ENCODE assay signal across 8 mouse cellular contexts in genomic region chr2:5906625-5907024, GRCm38 (mm10). TPM values are rescaled to one million over a fixed set of nuclear protein-coding genes. Genes with fewer than 3 reads are reported as not detected.
A peak's percentile ranks its signal among the peaks of the same experiment; 100 is the strongest.
DNase-seq lines count a peak whose midpoint lies in the region; ATAC-seq and TF ChIP-seq lines count a peak whose summit lies in the region.

No protein-coding gene starts in this region.

- H3K9ac ChIP-seq in hindbrain, embryonic 14.5 days, result no peak overlapping the region
- H3K9ac ChIP-seq in hindbrain, embryonic 16.5 days (ENCODE audit: low read depth, low read length), result no peak overlapping the region
- H3K9ac ChIP-seq in liver, embryonic 14.5 days (replicated peaks), result no peak overlapping the region

- no peak overlapping the region for H3K4me3 ChIP-seq in hindbrain, embryonic 14.5 days (replicated peaks; ENCODE audit: low read length)
- no peak overlapping the region for H3K4me3 ChIP-seq in hindbrain, embryonic 16.5 days (ENCODE audit: low read length)
- no peak overlapping the region for H3K4me3 ChIP-seq in liver, embryonic 14.5 days (ENCODE audit: insufficient read depth in 1 of 2, low read depth in 2 of 2, low read length in 2 of 2)

- no peak overlapping the region for H3K27ac ChIP-seq in hindbrain, embryonic 14.5 days
- H3K27ac ChIP-seq in hindbrain, embryonic 16.5 days (ENCODE audit: low read depth, low read length), result no peak overlapping the region
- H3K27ac ChIP-seq in liver, embryonic 14.5 days, result no peak overlapping the region

- H3K27me3 ChIP-seq in hindbrain, embryonic 14.5 days (ENCODE audit: control insufficient read depth, insufficient read depth, low read length), result no peaks in the 10 kb centered on the region
- no peaks in the 10 kb centered on the region for H3K27me3 ChIP-seq in hindbrain, embryonic 16.5 days (replicated peaks; ENCODE audit: control insufficient read depth, insufficient read depth, low read length)
- H3K27me3 ChIP-seq in liver, embryonic 14.5 days (ENCODE audit: control insufficient read depth, insufficient read depth, low read length), result no peaks in the 10 kb centered on the region

- H3K4me1 ChIP-seq in hindbrain, embryonic 14.5 days (replicated peaks; ENCODE audit: control insufficient read depth, insufficient read depth, low read length), result no peaks in the 10 kb centered on the region
- no peaks in the 10 kb centered on the region for H3K4me1 ChIP-seq in hindbrain, embryonic 16.5 days (ENCODE audit: control insufficient read depth, insufficient read depth, low read depth, low read length)
- H3K4me1 ChIP-seq in liver, embryonic 14.5 days (replicated peaks; ENCODE audit: control insufficient read depth in 2 of 2, insufficient read depth in 2 of 2, low read length in 1 of 2), result no peaks in the 10 kb centered on the region

- 41% methylated on average over 3 of the region's 3 CpGs for WGBS in hindbrain, embryonic 14.5 days
- 54% methylated on average over 3 of the region's 3 CpGs for WGBS in hindbrain, embryonic 16.5 days
- 40% methylated on average over 3 of the region's 3 CpGs for WGBS in liver, embryonic 14.5 days (ENCODE audit: insufficient replicate concordance)

- ATAC-seq in hindbrain, embryonic 14.5 days (ENCODE audit: low FRiP score), result no peak
- ATAC-seq in hindbrain, embryonic 16.5 days, result no peak
- ATAC-seq in erythroid progenitor cell, adult 5-6 weeks (replicated peaks; ENCODE audit: low FRiP score, poor library complexity, severe bottlenecking), result peak; percentile 77
- ATAC-seq in liver, embryonic 14.5 days (ENCODE audit: insufficient read depth), result no peak

- peaks cover 27% of the 10 kb centered on the region for H3K36me3 ChIP-seq in hindbrain, embryonic 14.5 days (replicated peaks; ENCODE audit: control insufficient read depth, insufficient read depth)
- H3K36me3 ChIP-seq in hindbrain, embryonic 16.5 days (ENCODE audit: control insufficient read depth, insufficient read depth, low read length), result peaks cover 14% of the 10 kb centered on the region; the same call in 1 of the 2 replicates
- H3K36me3 ChIP-seq in liver, embryonic 14.5 days (replicated peaks; ENCODE audit: control insufficient read depth, insufficient read depth, low read depth), result no peaks in the 10 kb centered on the region

- H3K4me2 ChIP-seq in hindbrain, embryonic 14.5 days (replicated peaks), result no peak overlapping the region
- no peak overlapping the region for H3K4me2 ChIP-seq in hindbrain, embryonic 16.5 days (ENCODE audit: low read length)
- no peak overlapping the region for H3K4me2 ChIP-seq in liver, embryonic 14.5 days (ENCODE audit: low read depth)

- TF ChIP-seq CTCF in liver, embryonic 14.5 days (IDR thresholded peaks at IDR 0.05; ENCODE audit: low read depth), result peak; percentile 86

- TF ChIP-seq EP300 in liver, embryonic 14.5 days (IDR thresholded peaks at IDR 0.05; ENCODE audit: low read depth), result no peak

- DNase-seq in hindbrain, embryonic 14.5 days (ENCODE audit: low spot score), result peak; percentile 60
- peak; percentile 66 for DNase-seq in CD4-positive helper T cell, adult 2 months (ENCODE audit: low read depth, low spot score)
- DNase-seq in ZHBTc4 (ENCODE audit: low read depth, low spot score), result peak; percentile 77
- peak in 2 of 3 experiments; percentile 30 to 41 for DNase-seq in liver, embryonic 14.5 days (ENCODE audit: low read depth in 3 of 3, low spot score in 3 of 3)
- peak; percentile 21 to 54 for DNase-seq in spleen, postnatal 14 days (ENCODE audit: low spot score in 2 of 2)
- DNase-seq in gastrocnemius, postnatal 25 days, result no peak

- no peaks in the 10 kb centered on the region for H3K9me3 ChIP-seq in hindbrain, embryonic 14.5 days (ENCODE audit: control insufficient read depth, low read length)
- no peaks in the 10 kb centered on the region for H3K9me3 ChIP-seq in hindbrain, embryonic 16.5 days (ENCODE audit: control insufficient read depth, low read length)
- no peaks in the 10 kb centered on the region for H3K9me3 ChIP-seq in liver, embryonic 14.5 days (ENCODE audit: control insufficient read depth, low read length)

RNA-seq across cellular contexts. Expression of gene Sec61a2, which starts 11.4 kb away (rescaled TPM):
- polyA plus RNA-seq in hindbrain, embryonic 14.5 days (2014; fragmentation: Nextera tagmentation; extraction: Ambion mirVana), result 108 and 109 TPM in 2 replicates
- polyA plus RNA-seq in hindbrain, embryonic 16.5 days (2015; fragmentation: Nextera tagmentation; extraction: Ambion mirVana), result 121 and 122 TPM in 2 replicates
- 15.9 and 31.4 TPM in 2 replicates for total RNA-seq in erythroid progenitor cell, adult 5-6 weeks (2015; ENCODE audit: low replicate concordance)
- 19.4 and 21.5 TPM in 2 replicates for total RNA-seq in erythroid progenitor cell, adult 5-6 weeks (2017; ENCODE audit: low replicate concordance)
- 16.9 and 18.1 TPM in 2 replicates for polyA plus RNA-seq in liver, embryonic 14.5 days (2012; rRNA removed)
- 10.3 and 11.5 TPM in 2 replicates for polyA plus RNA-seq in liver, embryonic 14.5 days (2014; fragmentation: Nextera tagmentation; extraction: Ambion mirVana)
- 10 to 100 TPM; 29.1 to 34.2 TPM for total RNA-seq in gastrocnemius, postnatal 25 days (2021)

RNA-seq across cellular contexts. Expression of gene Dhtkd1, which starts 36.0 kb away (rescaled TPM):
- polyA plus RNA-seq in hindbrain, embryonic 14.5 days (2014; fragmentation: Nextera tagmentation; extraction: Ambion mirVana), result 4.0 and 5.2 TPM in 2 replicates
- 6.1 and 6.7 TPM in 2 replicates for polyA plus RNA-seq in hindbrain, embryonic 16.5 days (2015; fragmentation: Nextera tagmentation; extraction: Ambion mirVana)
- total RNA-seq in erythroid progenitor cell, adult 5-6 weeks (2015; ENCODE audit: low replicate concordance), result 0.84 TPM in 1 of 2 replicates, not detected in the other
- total RNA-seq in erythroid progenitor cell, adult 5-6 weeks (2017; ENCODE audit: low replicate concordance), result 0.26 TPM in 1 of 2 replicates, not detected in the other
- polyA plus RNA-seq in liver, embryonic 14.5 days (2012; rRNA removed), result 2.7 and 2.8 TPM in 2 replicates
- 1.6 TPM in 2 replicates for polyA plus RNA-seq in liver, embryonic 14.5 days (2014; fragmentation: Nextera tagmentation; extraction: Ambion mirVana)
- 1 to 10 TPM; 2.9 to 3.7 TPM for total RNA-seq in gastrocnemius, postnatal 25 days (2021)

RNA-seq across cellular contexts. Expression of gene Gm13199, which starts 43.9 kb away (rescaled TPM):
- polyA plus RNA-seq in hindbrain, embryonic 14.5 days (2014; fragmentation: Nextera tagmentation; extraction: Ambion mirVana), result 1.4 and 1.6 TPM in 2 replicates
- polyA plus RNA-seq in hindbrain, embryonic 16.5 days (2015; fragmentation: Nextera tagmentation; extraction: Ambion mirVana), result 0.87 and 0.99 TPM in 2 replicates
- total RNA-seq in erythroid progenitor cell, adult 5-6 weeks (2015; ENCODE audit: low replicate concordance), result 2.2 TPM in 1 of 2 replicates, not detected in the other
- 1.1 TPM in 1 of 2 replicates, not detected in the other for total RNA-seq in erythroid progenitor cell, adult 5-6 weeks (2017; ENCODE audit: low replicate concordance)
- 0.45 and 0.79 TPM in 2 replicates for polyA plus RNA-seq in liver, embryonic 14.5 days (2012; rRNA removed)
- 0.58 and 0.59 TPM in 2 replicates for polyA plus RNA-seq in liver, embryonic 14.5 days (2014; fragmentation: Nextera tagmentation; extraction: Ambion mirVana)
- total RNA-seq in gastrocnemius, postnatal 25 days (2021), result under 1 TPM in 1 of 2 experiments, not detected in 1; 0.64 TPM

RNA-seq across cellular contexts. Expression of gene Upf2, which starts 44.6 kb away (rescaled TPM):
- 7.9 and 8.1 TPM in 2 replicates for polyA plus RNA-seq in hindbrain, embryonic 14.5 days (2014; fragmentation: Nextera tagmentation; extraction: Ambion mirVana)
- 6.4 and 7.8 TPM in 2 replicates for polyA plus RNA-seq in hindbrain, embryonic 16.5 days (2015; fragmentation: Nextera tagmentation; extraction: Ambion mirVana)
- total RNA-seq in erythroid progenitor cell, adult 5-6 weeks (2015; ENCODE audit: low replicate concordance), result 35.0 and 39.0 TPM in 2 replicates
- 36.2 and 40.4 TPM in 2 replicates for total RNA-seq in erythroid progenitor cell, adult 5-6 weeks (2017; ENCODE audit: low replicate concordance)
- 4.5 and 6.8 TPM in 2 replicates for polyA plus RNA-seq in liver, embryonic 14.5 days (2012; rRNA removed)
- polyA plus RNA-seq in liver, embryonic 14.5 days (2014; fragmentation: Nextera tagmentation; extraction: Ambion mirVana), result 3.7 and 3.8 TPM in 2 replicates
- total RNA-seq in gastrocnemius, postnatal 25 days (2021), result 10 to 100 TPM; 16.6 to 17.3 TPM
